Mouse (Mus musculus) Muller cell, postnatal 12 days (primary cell): ENCODE results near the gene Fam3c.
A peak's percentile ranks its signal among the peaks of the same experiment; 100 is the strongest.

Experiments used
- DNase-seq: peaks from one replicate; pipeline ENCODE4 v3.0.0-alpha.2; 2015; ENCODE audit errors: inconsistent ontology term

Gene Fam3c

DNA sequence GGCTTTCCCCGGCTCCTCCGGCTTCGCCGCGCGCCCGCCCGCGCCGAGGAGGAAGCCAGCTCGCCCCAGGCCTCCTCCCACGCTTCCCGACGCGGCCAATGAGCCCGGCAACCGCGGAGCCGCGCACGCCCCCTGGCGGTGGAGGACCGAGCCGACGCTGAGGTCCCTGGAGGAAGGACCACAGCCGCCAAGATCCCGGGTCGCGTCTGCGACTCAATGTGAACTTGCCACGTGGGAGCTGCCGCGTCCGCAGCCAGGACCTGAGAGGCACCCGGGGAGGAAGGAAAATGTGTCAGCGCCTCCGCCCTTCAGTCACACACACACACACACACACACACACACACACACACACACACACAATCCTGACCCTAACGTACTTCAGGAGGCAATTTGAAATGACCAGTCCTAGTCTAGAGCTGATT is at the start of gene Fam3c:
Gene Fam3c, minus strand, starts transcription at position 158 of the 422 bp plus-strand sequence.
- DNase-seq: peak; percentile 98

GRCm38 (mm10) chr6:22405021-22405420 is 49.0 kb upstream of the Fam3c start:
- no peak for DNase-seq

DNA sequence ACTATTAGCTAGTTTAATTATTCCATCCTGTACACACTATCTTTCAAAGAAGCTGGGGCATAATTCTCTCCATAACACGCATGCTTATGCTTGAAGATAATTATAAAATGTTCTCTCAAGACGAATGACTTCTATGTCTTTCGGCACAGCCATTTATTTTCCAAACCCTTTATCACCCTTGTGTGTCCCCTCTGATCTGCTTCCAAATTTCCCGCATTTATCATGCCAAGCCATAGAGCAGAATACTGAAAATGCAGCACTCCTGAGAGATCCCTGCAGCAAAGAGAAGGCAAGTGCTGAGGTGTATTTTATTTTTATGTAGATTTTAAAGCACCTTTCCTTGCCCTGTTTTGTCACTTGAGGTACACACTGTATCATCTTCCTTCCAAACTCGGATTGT is 47.7 kb upstream of the Fam3c start:
- no peak for DNase-seq

DNA sequence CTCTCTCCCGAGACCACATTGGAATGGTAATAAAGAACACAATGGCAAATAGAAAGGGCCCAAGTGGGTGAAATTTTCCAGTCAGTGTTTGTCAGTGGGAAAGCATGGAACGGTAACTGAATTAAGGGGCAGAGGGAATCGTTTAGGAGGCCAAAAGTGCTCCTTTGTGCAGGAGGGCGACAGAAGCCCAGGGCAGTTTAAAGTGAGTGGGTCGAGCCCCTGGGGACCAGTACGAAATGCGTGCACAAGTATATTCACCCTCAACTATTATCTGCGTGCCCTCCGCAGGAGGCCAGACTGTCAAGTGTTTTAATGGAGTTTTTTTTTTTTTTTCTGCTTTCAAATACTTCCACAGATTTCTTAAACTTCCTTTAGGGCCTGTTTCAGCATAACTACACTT is 47.3 kb upstream of the Fam3c start:
- DNase-seq: no peak

DNA sequence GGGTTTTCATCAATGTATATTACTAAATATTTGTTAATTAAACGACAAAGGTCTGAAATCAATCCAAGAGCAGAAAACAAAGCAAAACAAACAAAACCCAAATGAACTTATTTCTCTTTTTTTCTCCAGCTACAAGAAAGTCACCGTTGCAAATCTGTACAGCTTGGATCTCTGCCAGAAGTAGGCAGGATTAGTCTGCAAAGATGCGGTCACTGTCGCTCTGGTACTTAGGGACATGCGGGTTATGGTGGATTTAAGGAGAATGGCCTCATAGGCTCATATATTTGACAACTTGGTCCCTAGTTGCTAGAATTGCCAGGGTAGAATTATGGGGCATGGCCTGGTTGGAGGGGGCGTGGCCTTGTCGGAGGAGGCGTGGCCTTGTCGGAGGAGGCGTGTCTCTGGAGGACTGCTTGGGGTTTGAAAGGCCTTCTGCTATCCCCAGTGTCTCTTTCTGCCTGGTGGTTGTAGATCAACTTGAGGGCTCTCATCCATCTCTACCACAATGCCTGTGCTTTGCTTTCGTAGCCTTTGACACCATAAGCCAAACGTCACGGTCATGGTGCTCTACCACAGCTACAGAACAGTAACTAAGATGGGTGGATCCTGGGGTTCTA is 46.6 kb upstream of the Fam3c start:
- DNase-seq: no peak

GRCm38 (mm10) chr6:22402037-22402436 is 46.0 kb upstream of the Fam3c start:
- DNase-seq: no peak

GRCm38 (mm10) chr6:22398079-22398774 is 42.2 kb upstream of the Fam3c start:
- no peak for DNase-seq

DNA sequence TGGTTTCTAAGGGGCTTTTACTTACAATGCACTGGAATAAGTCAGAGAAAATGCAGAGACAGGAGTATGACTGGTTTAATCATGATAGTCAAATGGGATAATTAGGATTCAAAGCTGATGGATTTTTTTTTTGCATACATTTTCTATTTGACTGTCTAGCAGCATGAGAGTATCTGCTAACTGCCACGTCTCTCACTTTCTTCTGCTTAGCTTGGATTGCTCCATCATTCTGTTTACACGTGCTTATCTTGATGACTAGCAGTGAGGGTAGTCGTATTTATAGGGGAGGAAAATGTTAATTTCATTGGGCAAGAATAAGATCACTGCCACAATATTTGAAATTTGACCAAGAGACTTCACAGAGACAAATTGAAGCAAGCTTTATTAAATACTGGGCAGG is 39.2 kb upstream of the Fam3c start:
- DNase-seq: no peak

DNA sequence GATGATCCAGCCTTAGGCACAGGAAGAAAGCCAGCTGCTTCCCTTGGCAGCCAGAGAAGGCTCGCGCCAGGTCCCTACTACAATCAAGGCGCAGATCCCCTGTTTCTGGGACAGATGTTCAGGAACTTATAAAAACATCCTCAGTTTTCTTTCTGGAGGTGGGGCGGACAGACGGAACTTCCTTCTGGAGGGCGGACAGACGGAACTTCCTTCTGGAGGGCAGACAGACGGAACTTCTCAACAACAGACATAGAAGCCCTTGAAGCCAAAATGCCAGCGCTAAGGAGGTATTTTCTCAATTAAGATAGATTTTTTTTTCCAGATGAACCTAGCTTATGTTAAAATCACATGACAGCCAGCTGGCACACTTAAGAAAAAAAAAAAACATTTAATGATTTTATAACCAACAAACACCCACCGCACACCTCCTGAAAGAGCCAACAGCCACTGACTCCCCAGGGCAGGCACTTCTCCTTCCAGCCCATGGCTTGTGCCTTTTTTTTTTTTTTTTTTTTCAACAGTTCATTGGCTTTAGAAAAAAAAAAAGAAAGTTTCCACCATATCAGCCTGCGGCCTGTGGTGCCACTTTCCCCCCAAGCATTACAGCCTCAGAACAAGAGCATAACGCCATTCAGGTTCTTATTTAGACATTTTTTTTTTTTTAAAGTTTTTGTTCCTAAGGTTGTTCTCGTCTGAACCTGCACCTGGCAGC is 34.8 kb upstream of the Fam3c start:
- no peak for DNase-seq

DNA sequence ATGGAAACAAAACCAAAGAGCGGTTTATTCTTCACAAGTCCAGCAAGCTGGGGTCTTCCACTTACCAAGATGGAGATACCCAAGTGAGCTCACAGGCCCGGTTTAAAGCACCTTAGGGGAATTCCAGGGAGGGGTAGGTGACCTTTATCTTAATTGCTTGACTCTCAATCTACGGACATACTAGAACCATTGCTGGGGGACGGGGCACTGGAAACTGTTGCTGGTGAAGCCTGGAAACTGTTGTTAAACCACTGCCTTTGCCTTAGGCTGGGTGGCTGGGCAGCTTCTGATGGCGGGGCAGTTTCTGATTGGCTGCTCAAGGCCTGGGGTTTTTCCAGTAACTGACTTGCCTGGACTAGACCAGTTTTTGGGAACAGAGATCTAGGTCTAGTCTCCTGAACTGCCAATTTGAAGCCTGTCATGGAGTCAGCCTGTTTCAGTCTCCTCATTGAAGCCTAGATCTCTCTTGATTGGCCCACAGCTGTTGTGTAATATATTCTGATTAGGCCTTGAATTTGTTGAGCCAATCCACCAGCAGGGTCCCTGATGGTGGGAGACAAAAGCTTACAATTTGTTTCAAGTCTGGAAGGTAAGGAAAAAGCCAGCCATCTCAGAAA is 29.3 kb upstream of the Fam3c start:
- DNase-seq: no peak

- no peak for DNase-seq
Measured at GRCm38 (mm10) chr6:22380269-22380668, 24.2 kb upstream of the Fam3c start.

- no peak for DNase-seq
Measured at GRCm38 (mm10) chr6:22379831-22380230, 23.8 kb upstream of the Fam3c start.

GRCm38 (mm10) chr6:22378462-22378861 is 22.4 kb upstream of the Fam3c start:
- DNase-seq: peak; percentile 33

GRCm38 (mm10) chr6:22374791-22375190 is 18.7 kb upstream of the Fam3c start:
- DNase-seq: no peak

- DNase-seq: no peak
Measured at GRCm38 (mm10) chr6:22373476-22373875, 17.4 kb upstream of the Fam3c start.

- no peak for DNase-seq
Measured at GRCm38 (mm10) chr6:22366977-22367376, 10.9 kb upstream of the Fam3c start.

DNA sequence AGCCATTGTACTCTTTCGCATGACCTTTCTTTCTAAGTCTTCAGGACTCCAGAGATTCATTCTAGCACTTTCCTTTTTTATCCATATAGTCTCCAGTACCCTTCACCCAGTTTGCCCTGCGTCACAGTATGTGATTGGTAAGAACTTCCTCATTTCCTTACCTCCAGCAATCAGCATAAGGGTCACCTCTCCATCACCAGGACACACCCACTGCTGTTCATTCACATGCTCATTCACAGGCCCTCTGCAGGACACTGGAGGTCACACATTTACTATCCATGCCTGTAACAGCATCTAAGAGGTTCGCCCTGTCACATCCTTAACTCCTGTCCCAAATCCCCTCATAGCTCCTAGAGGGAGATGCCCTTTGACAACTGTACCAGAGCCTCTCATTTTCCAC is 7.5 kb upstream of the Fam3c start:
- DNase-seq: no peak

- DNase-seq: no peak
Measured at GRCm38 (mm10) chr6:22361941-22362340, 5.9 kb upstream of the Fam3c start.

DNA sequence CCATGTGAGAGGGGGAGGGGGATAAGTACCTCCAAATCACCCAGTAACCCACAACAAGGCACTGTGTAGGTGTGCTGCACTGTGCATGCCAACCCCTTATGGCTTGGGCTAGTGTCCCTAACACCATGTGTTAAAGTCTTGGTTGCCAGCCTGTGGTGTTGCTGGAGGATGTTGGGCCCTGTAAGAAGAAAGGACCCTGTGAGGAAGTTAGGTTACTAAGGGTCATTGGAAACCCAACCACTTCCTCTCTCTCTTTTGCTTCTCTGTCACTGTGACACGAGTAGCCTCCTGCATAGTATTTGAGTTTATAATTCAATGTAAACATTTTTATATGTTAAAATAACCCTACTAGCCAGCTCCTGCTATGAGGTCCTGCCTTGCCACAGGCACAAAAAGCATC is 3.0 kb upstream of the Fam3c start:
- no peak for DNase-seq

DNA sequence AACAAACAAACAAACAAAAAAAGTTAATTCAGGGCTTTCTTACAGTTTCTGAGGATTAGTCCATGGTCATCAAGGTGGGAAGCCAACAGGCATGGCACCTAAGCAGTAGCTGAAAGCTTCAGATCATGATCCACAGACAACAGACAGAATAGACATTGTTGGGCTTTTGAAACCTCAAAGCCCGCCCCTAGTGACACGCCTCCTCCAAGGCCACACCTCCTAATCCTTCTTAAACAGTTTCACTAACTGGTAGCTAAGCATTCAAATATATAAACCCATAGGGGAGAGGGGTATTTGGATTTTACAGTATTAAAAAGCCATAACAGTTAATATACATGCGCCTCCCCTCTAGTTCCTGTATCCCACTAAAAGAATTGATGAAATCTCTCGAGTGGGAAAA is 1.3 kb upstream of the Fam3c start:
- no peak for DNase-seq

- no peak for DNase-seq
Measured at GRCm38 (mm10) chr6:22355396-22356085, 502 bp downstream of the Fam3c start.

GRCm38 (mm10) chr6:22354675-22355074 is 1.4 kb downstream of the Fam3c start:
- DNase-seq: no peak
